Mouse (Mus musculus) lung, embryonic 14.5 days (tissue): ENCODE measurements around the gene Cma1. TPM values are rescaled to one million over a fixed set of nuclear protein-coding genes. Genes with fewer than 3 reads are reported as not detected.

Experiments used
- ATAC-seq: fragments of 200-750 bp; cut with Nextera tagmentation; 2 replicates; pipeline ENCODE4 v1.8.0; 2017; ENCODE audit warnings: mild to moderate bottlenecking, moderate TSS enrichment, moderate library complexity; ENCODE audit not compliant: insufficient read depth
- DNase-seq: peaks from one replicate; pipeline ENCODE4 v3.0.0-alpha.2; 2015
- H3K27ac ChIP-seq: fragments of 300-500 bp; sonication (generic); 2 replicates; pipeline ENCODE4 v1.5.1; 2014; ENCODE audit warnings: low read depth, mild to moderate bottlenecking, moderate library complexity
- H3K27me3 ChIP-seq: fragments of 300-500 bp; sonication (generic); 2 replicates; pipeline ENCODE4 v1.6.1; 2014; ENCODE audit warnings: low read length, control low read depth; ENCODE audit not compliant: insufficient read depth
- H3K36me3 ChIP-seq: fragments of 300-500 bp; sonication (generic); 2 replicates; pipeline ENCODE4 v1.6.1; 2014; ENCODE audit warnings: control low read depth; ENCODE audit not compliant: insufficient read depth
- H3K4me1 ChIP-seq: fragments of 300-500 bp; sonication (generic); 2 replicates; pipeline ENCODE4 v1.6.1; 2014; ENCODE audit warnings: antibody characterized with exemption, control low read depth; ENCODE audit not compliant: insufficient read depth
- H3K4me2 ChIP-seq: fragments of 300-500 bp; sonication (generic); 2 replicates; pipeline ENCODE4 v1.6.1; 2014; ENCODE audit warnings: mild to moderate bottlenecking
- H3K4me3 ChIP-seq: fragments of 300-500 bp; sonication (generic); 2 replicates; pipeline ENCODE4 v1.5.1; 2014; ENCODE audit warnings: low read depth, low read length
- H3K9ac ChIP-seq: fragments of 300-500 bp; sonication (generic); 2 replicates; pipeline ENCODE4 v1.6.1; 2014
- H3K9me3 ChIP-seq: fragments of 300-500 bp; sonication (generic); 2 replicates; pipeline ENCODE4 v1.6.1; 2016; ENCODE audit warnings: low read depth, low read length, control low read depth
- CTCF ChIP-seq: IDR thresholded peaks from 2 replicates; pipeline ENCODE4 v1.5.1; 2016; ENCODE audit warnings: antibody characterized with exemption, low read depth
- WGBS: fragments of 180-500 bp; shearing (Covaris S2); extraction: QIAGEN DNeasy Blood & Tissue Kit; methylation state at CpG from one replicate; pipeline ENCODE4 v1.1.7; 2014; 5-methylcytosine and 5-hydroxymethylcytosine counted together
- polyA plus RNA-seq: library from polyadenylated mRNA; unstranded; fragments of >200 nt; fragmentation: Nextera tagmentation; extraction: Ambion mirVana; gene quantifications from 2 replicates; pipeline ENCODE4 v1.2.1, GENCODE M21; 2014

Cma1 gene
- polyA plus RNA-seq, 1 experiment from 2014 or later = 4.4 TPM

DNA sequence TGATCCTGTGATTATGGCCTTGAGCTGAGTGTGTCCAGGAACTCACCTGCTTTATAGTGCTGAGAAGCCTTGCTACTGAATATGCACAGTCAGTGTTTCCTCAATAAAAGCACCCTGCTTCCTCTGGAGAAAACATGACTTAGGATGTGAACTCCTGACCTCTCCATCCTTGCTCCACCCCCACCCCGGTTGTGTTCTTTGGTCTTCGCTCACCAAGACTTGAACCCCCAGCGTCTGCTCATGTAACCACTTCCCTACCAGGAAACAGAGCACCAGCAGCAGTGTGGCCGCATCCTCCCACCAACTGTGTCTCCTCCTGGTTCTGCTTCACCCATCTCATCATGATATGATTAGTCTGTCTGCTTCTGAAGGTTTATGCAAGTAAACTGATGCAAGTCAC is 31.1 kb downstream of the Cma1 start:
- no peaks in the 10 kb centered on the region for H3K27me3 ChIP-seq
- no peaks in the 10 kb centered on the region for H3K9me3 ChIP-seq
- TF ChIP-seq CTCF = no peak
- ATAC-seq = no peak
- 39% methylated on average over 4 of the region's 4 CpGs for WGBS
- H3K27ac ChIP-seq = no peak overlapping the region
- H3K4me1 ChIP-seq = no peaks in the 10 kb centered on the region
- no peak overlapping the region for H3K9ac ChIP-seq
- no peak overlapping the region for H3K4me2 ChIP-seq
- no peaks in the 10 kb centered on the region for H3K36me3 ChIP-seq
- no peak for DNase-seq
- no peak overlapping the region for H3K4me3 ChIP-seq

DNA sequence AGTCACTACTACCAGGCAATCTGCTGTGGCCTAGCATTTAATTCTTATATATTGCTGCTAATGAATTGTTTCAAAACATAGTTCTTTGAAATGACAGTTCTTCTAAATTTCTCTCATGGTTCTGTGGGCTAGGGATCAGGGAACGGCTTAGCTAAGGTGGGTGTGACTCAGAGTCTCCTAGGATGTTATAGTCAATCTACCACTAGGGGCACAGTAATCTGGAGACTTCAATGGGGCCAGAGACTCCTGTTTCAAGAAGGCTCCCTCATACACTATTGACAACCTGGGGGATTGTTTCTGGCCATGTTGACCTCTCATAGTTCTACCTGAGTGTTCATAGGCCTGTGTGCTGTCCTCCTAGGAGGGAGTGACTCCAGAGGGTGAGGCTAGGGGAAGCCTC is 39.0 kb downstream of the Cma1 start:
- no peaks in the 10 kb centered on the region for H3K36me3 ChIP-seq
- peak; percentile 47 for TF ChIP-seq CTCF
- no peaks in the 10 kb centered on the region for H3K27me3 ChIP-seq
- no peak overlapping the region for H3K9ac ChIP-seq
- no peak for DNase-seq
- 0 out of 2 replicates have a peak, but pooled peaks cover 6% of the 10 kb centered on the region for H3K4me1 ChIP-seq
- H3K9me3 ChIP-seq = no peaks in the 10 kb centered on the region
- no peak overlapping the region for H3K4me2 ChIP-seq
- WGBS = 15% methylated on average over 1 of the region's 1 CpGs
- H3K4me3 ChIP-seq = no peak overlapping the region
- H3K27ac ChIP-seq = no peak overlapping the region
- no peak for ATAC-seq

DNA sequence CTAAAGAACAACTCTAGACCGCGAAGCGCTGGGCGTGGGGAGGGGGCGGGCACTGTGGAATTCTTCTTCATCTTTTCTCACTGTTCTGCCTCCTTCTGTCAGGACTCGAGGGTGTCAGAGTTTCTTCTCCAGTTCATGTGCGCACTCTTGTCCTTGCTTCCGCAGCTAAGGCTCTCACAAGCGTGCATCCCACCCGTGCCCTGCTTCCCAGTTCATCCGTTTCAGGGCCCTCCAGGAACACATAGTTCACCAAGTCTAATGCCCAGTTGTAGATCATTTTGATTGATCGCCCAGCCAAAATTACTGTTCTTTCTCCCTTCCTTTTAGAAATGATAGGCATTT is 44.1 kb downstream of the Cma1 start:
- H3K4me1 ChIP-seq = 0 out of 2 replicates have a peak, but pooled peaks cover 7% of the 10 kb centered on the region
- H3K36me3 ChIP-seq = peaks cover 28% of the 10 kb centered on the region
- H3K9ac ChIP-seq = peak overlapping the region; percentile 63
- H3K4me2 ChIP-seq = peak overlapping the region; percentile 94
- H3K4me3 ChIP-seq = peak overlapping the region; percentile 41
- H3K27ac ChIP-seq = peak overlapping the region; percentile 64; the same call in 1 of the 2 replicates
- ATAC-seq = peak; percentile 25
- H3K9me3 ChIP-seq = no peaks in the 10 kb centered on the region
- 4% methylated on average over 12 of the region's 12 CpGs for WGBS
- H3K27me3 ChIP-seq = no peaks in the 10 kb centered on the region
- no peak for DNase-seq
- TF ChIP-seq CTCF = no peak

DNA sequence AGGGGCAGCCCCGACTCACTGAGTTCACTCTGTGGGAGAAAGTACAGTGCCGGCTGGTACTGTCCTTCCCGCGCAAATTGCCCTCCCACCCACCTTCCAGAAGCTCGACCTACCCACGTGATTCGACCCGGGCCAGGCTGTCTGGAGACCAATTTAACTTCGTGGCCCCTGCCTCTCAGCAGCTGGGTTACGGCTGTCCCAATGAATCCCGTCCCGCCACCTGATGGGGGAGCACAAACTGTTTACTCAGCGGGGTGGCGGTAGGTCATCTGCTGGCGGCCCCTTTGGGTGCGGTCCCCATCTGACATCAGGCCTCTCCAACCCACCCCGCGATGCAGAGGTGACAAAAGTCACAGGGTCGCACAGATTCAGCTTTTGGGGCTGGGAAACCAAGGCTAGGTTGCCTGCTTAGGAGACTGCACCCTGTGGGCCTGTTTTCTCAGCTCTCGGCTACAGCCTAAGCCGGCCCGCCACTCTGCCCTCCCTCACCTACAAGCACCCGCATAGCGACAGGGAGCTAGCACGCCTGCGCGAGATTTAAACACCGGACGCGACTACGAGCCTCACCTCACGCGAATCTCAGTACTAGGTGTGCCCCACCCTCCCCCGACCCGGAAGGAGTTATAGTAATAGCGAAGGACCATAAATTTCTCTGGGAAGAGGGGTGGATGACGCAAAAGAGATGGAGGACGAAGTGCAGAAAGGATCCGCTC is 44.6 kb downstream of the Cma1 start, which contains the start of gene Sdr39u1:
TSS of gene Sdr39u1 (minus strand) at position 593 of the 713 bp plus-strand sequence.
- peak within 1 kb of the TSS; percentile 94 for H3K4me2 ChIP-seq
- H3K9me3 ChIP-seq = no peaks in the 10 kb centered on the region
- DNase-seq (peak; percentile 87), ATAC-seq (peak; percentile 91)
- 1% methylated on average over 39 of the region's 39 CpGs for WGBS
- TF ChIP-seq CTCF = no peak
- peak within 1 kb of the TSS; percentile 63 for H3K9ac ChIP-seq
- 0 out of 2 replicates have a peak, but pooled peaks cover 7% of the 10 kb centered on the region for H3K4me1 ChIP-seq
- H3K4me3 ChIP-seq = peak within 1 kb of the TSS; percentile 41
- no peaks in the 10 kb centered on the region for H3K27me3 ChIP-seq
- peaks cover 34% of the 10 kb centered on the region for H3K36me3 ChIP-seq
- H3K27ac ChIP-seq = peak within 1 kb of the TSS; percentile 64

DNA sequence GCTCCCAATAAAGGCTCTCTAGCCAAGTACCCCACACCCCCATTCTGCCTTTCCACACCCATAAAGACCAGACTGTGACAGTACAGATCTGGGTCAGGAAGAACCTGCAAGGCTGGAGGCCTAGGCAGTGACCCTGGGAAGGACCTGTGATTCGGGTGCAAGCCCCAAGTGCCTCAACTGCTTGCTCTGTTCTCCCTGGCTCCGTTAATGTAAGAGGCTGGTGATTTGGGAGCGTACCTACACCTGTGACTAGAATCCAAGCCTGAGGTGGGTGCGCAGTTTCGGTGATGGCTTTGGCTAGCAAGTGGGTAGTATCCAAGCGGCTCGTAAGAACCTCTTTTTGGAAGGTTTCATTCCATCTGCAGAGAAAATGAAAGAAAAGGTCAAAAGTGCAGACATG is 45.5 kb downstream of the Cma1 start:
- Histone ChIP-seq H3K27ac (no peak overlapping the region; the same call in 1 of the 2 replicates), H3K4me1 (0 out of 2 replicates have a peak, but pooled peaks cover 7% of the 10 kb centered on the region), H3K4me2 (peak overlapping the region; percentile 94), H3K27me3 (no peaks in the 10 kb centered on the region), H3K9ac (no peak overlapping the region; the same call in 1 of the 2 replicates), H3K36me3 (peaks cover 43% of the 10 kb centered on the region), H3K9me3 (no peaks in the 10 kb centered on the region), H3K4me3 (peak overlapping the region; percentile 41)
- no peak for TF ChIP-seq CTCF
- no peak for DNase-seq
- 82% methylated on average over 7 of the region's 7 CpGs for WGBS
- no peak for ATAC-seq

DNA sequence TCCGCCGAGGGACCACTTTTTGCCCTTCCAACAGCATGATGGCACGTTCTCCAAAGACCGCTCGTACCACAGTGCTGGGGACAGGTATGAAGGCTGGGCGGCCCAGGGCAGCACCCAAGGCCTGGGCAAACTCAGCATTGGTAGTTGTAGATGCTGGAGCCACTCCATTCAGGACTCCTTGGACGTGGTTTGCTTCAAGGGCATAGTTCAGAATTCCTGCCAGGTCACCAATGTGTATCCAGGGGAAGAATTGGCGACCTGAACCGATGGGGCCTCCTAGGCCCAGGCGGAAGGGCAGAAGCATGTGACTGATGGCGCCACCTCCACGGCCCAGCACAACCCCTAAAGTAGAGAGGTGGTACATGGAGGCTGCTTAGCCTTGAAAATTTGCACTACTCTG is 46.8 kb downstream of the Cma1 start:
- H3K36me3 ChIP-seq = peaks cover 53% of the 10 kb centered on the region
- no peak overlapping the region for H3K4me3 ChIP-seq
- no peak for ATAC-seq
- no peak for DNase-seq
- TF ChIP-seq CTCF = no peak
- H3K4me1 ChIP-seq = 0 out of 2 replicates have a peak, but pooled peaks cover 7% of the 10 kb centered on the region
- H3K9me3 ChIP-seq = no peaks in the 10 kb centered on the region
- H3K4me2 ChIP-seq = no peak overlapping the region
- no peaks in the 10 kb centered on the region for H3K27me3 ChIP-seq
- no peak overlapping the region for H3K9ac ChIP-seq
- no peak overlapping the region for H3K27ac ChIP-seq
- WGBS = 89% methylated on average over 12 of the region's 12 CpGs

Other genes with a start within 250 kb of the Cma1 start
- 0.89 and 1.3 TPM in 2 replicates for gene Tgm1, start 230.7 kb downstream of the Cma1 start, polyA plus RNA-seq
- gene Rabggta, start 222.4 kb downstream of the Cma1 start, polyA plus RNA-seq = 25.6 and 29.5 TPM in 2 replicates
- 76.7 and 79.9 TPM in 2 replicates for gene Dhrs1, start 199.0 kb downstream of the Cma1 start, polyA plus RNA-seq
- 48.7 and 50.6 TPM in 2 replicates for gene Nop9, start 199.0 kb downstream of the Cma1 start, polyA plus RNA-seq
- gene Cideb, start 186.2 kb downstream of the Cma1 start, polyA plus RNA-seq = 0.36 and 0.38 TPM in 2 replicates
- 0.19 and 0.70 TPM in 2 replicates for gene Ltb4r2, start 183.2 kb downstream of the Cma1 start, polyA plus RNA-seq
- gene Ltb4r1, start 178.7 kb downstream of the Cma1 start, polyA plus RNA-seq = 0.31 and 0.64 TPM in 2 replicates
- 11.6 and 14.1 TPM in 2 replicates for gene Adcy4, start 160.6 kb downstream of the Cma1 start, polyA plus RNA-seq
- 42.5 and 51.4 TPM in 2 replicates for gene Ripk3, start 155.8 kb downstream of the Cma1 start, polyA plus RNA-seq
- gene Nfatc4, start 121.5 kb downstream of the Cma1 start, polyA plus RNA-seq = 58.8 and 66.1 TPM in 2 replicates
- 18.7 and 19.4 TPM in 2 replicates for gene Nynrin, start 90.7 kb downstream of the Cma1 start, polyA plus RNA-seq
- 1.4 and 1.9 TPM in 2 replicates for gene Cbln3, start 60.3 kb downstream of the Cma1 start, polyA plus RNA-seq
- 11.0 and 13.7 TPM in 2 replicates for gene Khnyn, start 59.7 kb downstream of the Cma1 start, polyA plus RNA-seq
- gene Sdr39u1, start 44.4 kb downstream of the Cma1 start, polyA plus RNA-seq = 44.3 and 47.2 TPM in 2 replicates
- not detected in 2 replicates for gene Cma2, start 6.3 kb upstream of the Cma1 start, polyA plus RNA-seq
- not detected in 2 replicates for gene Mcpt1, start 73.3 kb upstream of the Cma1 start, polyA plus RNA-seq
- gene Mcpt9, start 85.8 kb upstream of the Cma1 start, polyA plus RNA-seq = not detected in 2 replicates
- not detected in 2 replicates for gene Mcpt2, start 97.4 kb upstream of the Cma1 start, polyA plus RNA-seq
- 0.28 TPM in 1 of 2 replicates, not detected in the other for gene Mcpt4, start 117.6 kb upstream of the Cma1 start, polyA plus RNA-seq
- gene Mcpt8, start 140.6 kb upstream of the Cma1 start, polyA plus RNA-seq = 0.54 and 2.8 TPM in 2 replicates
- not detected in 2 replicates for gene Ctsg, start 157.9 kb upstream of the Cma1 start, polyA plus RNA-seq
- not detected in 2 replicates for gene Gzme, start 175.9 kb upstream of the Cma1 start, polyA plus RNA-seq
- gene Gzmd, start 187.9 kb upstream of the Cma1 start, polyA plus RNA-seq = not detected in 2 replicates
- not detected in 2 replicates for gene Gzmg, start 214.9 kb upstream of the Cma1 start, polyA plus RNA-seq
- gene Gzmn, start 229.9 kb upstream of the Cma1 start, polyA plus RNA-seq = not detected in 2 replicates